Mouse (Mus musculus) intestine, embryonic 14.5 days (tissue): ENCODE measurements around the gene 4930402F06Rik. TPM values are rescaled to one million over a fixed set of nuclear protein-coding genes. Genes with fewer than 3 reads are reported as not detected.

Experiments
- ATAC-seq: fragments of 200-750 bp; cut with Nextera tagmentation; replicated peaks from 2 replicates; pipeline ENCODE4 v1.8.0; 2017; ENCODE audit warnings: low read depth, moderate number of reproducible peaks, moderate TSS enrichment, moderate library complexity; ENCODE audit not compliant: low FRiP score, low TSS enrichment
- DNase-seq: peaks from one replicate; pipeline ENCODE4 v3.0.0-alpha.2; 2018; ENCODE audit warnings: low spot score
- H3K27ac ChIP-seq: fragments of 300-500 bp; sonication (generic); 2 replicates; pipeline ENCODE4 v1.5.1; 2014; ENCODE audit warnings: low read depth, mild to moderate bottlenecking, control low read depth
- H3K27me3 ChIP-seq: fragments of 300-500 bp; sonication (generic); replicated peaks from 2 replicates; pipeline ENCODE4 v1.6.1; 2014; ENCODE audit warnings: low read length, control low read depth; ENCODE audit not compliant: control insufficient read depth, insufficient read depth
- H3K36me3 ChIP-seq: fragments of 300-500 bp; sonication (generic); 2 replicates; pipeline ENCODE4 v1.6.1; 2014; ENCODE audit warnings: low read length, control low read depth; ENCODE audit not compliant: control insufficient read depth, insufficient read depth
- H3K4me1 ChIP-seq: fragments of 300-500 bp; sonication (generic); replicated peaks from 2 replicates; pipeline ENCODE4 v1.6.1; 2014; ENCODE audit warnings: low read length, control low read depth, mixed read lengths; ENCODE audit not compliant: control insufficient read depth, insufficient read depth
- H3K4me2 ChIP-seq: fragments of 300-500 bp; sonication (generic); 2 replicates; pipeline ENCODE4 v1.6.1; 2014; ENCODE audit warnings: low read length
- H3K4me3 ChIP-seq: fragments of 300-500 bp; sonication (generic); 2 replicates; pipeline ENCODE4 v1.5.1; 2014; ENCODE audit warnings: low read depth, low read length, control low read depth, mixed read lengths
- H3K9ac ChIP-seq: fragments of 300-500 bp; sonication (generic); 2 replicates; pipeline ENCODE4 v1.6.1; 2014; ENCODE audit warnings: mild to moderate bottlenecking, low read length
- H3K9me3 ChIP-seq: fragments of 300-500 bp; sonication (generic); 2 replicates; pipeline ENCODE4 v1.6.1; 2016; ENCODE audit warnings: low read length, control low read depth; ENCODE audit not compliant: control insufficient read depth
- WGBS: fragments of 180-500 bp; shearing (Covaris S2); extraction: QIAGEN DNeasy Blood & Tissue Kit; methylation state at CpG from one replicate; pipeline ENCODE4 v1.1.7; 2014; 5-methylcytosine and 5-hydroxymethylcytosine counted together
- polyA plus RNA-seq: library from polyadenylated mRNA; unstranded; fragments of >200 nt; fragmentation: Nextera tagmentation; extraction: Ambion mirVana; gene quantifications from 2 replicates; pipeline ENCODE4 v1.2.1, GENCODE M21; 2014

4930402F06Rik gene
- polyA plus RNA-seq, 1 experiment from 2014 or later, result not detected

GRCm38 (mm10) chr2:35440480-35440879, 43.5 kb upstream of the 4930402F06Rik start:
- Histone ChIP-seq H3K36me3 (no peaks in the 10 kb centered on the region), H3K4me2 (no peak overlapping the region), H3K4me1 (peaks cover 28% of the 10 kb centered on the region), H3K27ac (no peak overlapping the region), H3K4me3 (no peak overlapping the region), H3K27me3 (no peaks in the 10 kb centered on the region), H3K9ac (no peak overlapping the region), H3K9me3 (no peaks in the 10 kb centered on the region)
- ATAC-seq (no peak), DNase-seq (no peak)
- 85% methylated on average over 3 of the region's 3 CpGs for WGBS

- DNase-seq, result no peak
- H3K4me2 ChIP-seq, result no peak overlapping the region
- no peaks in the 10 kb centered on the region for H3K27me3 ChIP-seq
- no peak for ATAC-seq
- no peaks in the 10 kb centered on the region for H3K36me3 ChIP-seq
- H3K9me3 ChIP-seq, result no peaks in the 10 kb centered on the region
- WGBS, result 95% methylated on average over 2 of the region's 2 CpGs
- H3K4me1 ChIP-seq, result peaks cover 25% of the 10 kb centered on the region; the same call in 1 of the 2 replicates
- no peak overlapping the region for H3K9ac ChIP-seq
- H3K27ac ChIP-seq, result no peak overlapping the region
- H3K4me3 ChIP-seq, result no peak overlapping the region
These were observed 40.8 kb upstream of the 4930402F06Rik start for GRCm38 (mm10) chr2:35437796-35438195.

GRCm38 (mm10) chr2:35434576-35435123, 37.7 kb upstream of the 4930402F06Rik start:
- no peaks in the 10 kb centered on the region for H3K36me3 ChIP-seq
- no peak overlapping the region for H3K4me2 ChIP-seq
- WGBS, result 62% methylated on average over 6 of the region's 6 CpGs
- ATAC-seq (no peak), DNase-seq (no peak)
- no peak overlapping the region for H3K27ac ChIP-seq
- H3K9ac ChIP-seq, result no peak overlapping the region
- H3K9me3 ChIP-seq, result no peaks in the 10 kb centered on the region
- H3K4me1 ChIP-seq, result peaks cover 27% of the 10 kb centered on the region
- H3K4me3 ChIP-seq, result no peak overlapping the region
- H3K27me3 ChIP-seq, result no peaks in the 10 kb centered on the region

- no peaks in the 10 kb centered on the region for H3K27me3 ChIP-seq
- no peak overlapping the region for H3K4me3 ChIP-seq
- H3K9me3 ChIP-seq, result no peaks in the 10 kb centered on the region
- H3K9ac ChIP-seq, result no peak overlapping the region
- H3K4me2 ChIP-seq, result no peak overlapping the region
- ATAC-seq (no peak), DNase-seq (no peak)
- 52% methylated on average over 4 of the region's 4 CpGs for WGBS
- no peak overlapping the region for H3K27ac ChIP-seq
- H3K36me3 ChIP-seq, result no peaks in the 10 kb centered on the region
- H3K4me1 ChIP-seq, result peaks cover 27% of the 10 kb centered on the region
These were observed 36.5 kb upstream of the 4930402F06Rik start for GRCm38 (mm10) chr2:35433428-35433827.

GRCm38 (mm10) chr2:35432472-35432871, 35.5 kb upstream of the 4930402F06Rik start:
- no peak overlapping the region for H3K9ac ChIP-seq
- peaks cover 27% of the 10 kb centered on the region for H3K4me1 ChIP-seq
- 17% methylated on average over 7 of the region's 7 CpGs for WGBS

GRCm38 (mm10) chr2:35432011-35432410, 35.0 kb upstream of the 4930402F06Rik start:
- no peak for DNase-seq
- H3K9ac ChIP-seq, result no peak overlapping the region
- 12% methylated on average over 7 of the region's 7 CpGs for WGBS
- H3K27ac ChIP-seq, result peak overlapping the region; percentile 62
- H3K36me3 ChIP-seq, result no peaks in the 10 kb centered on the region
- ATAC-seq, result peak; percentile 51; the same call in 1 of the 2 replicates
- H3K4me1 ChIP-seq, result peaks cover 27% of the 10 kb centered on the region
- no peak overlapping the region for H3K4me3 ChIP-seq
- no peaks in the 10 kb centered on the region for H3K9me3 ChIP-seq
- peak overlapping the region; percentile 27 for H3K4me2 ChIP-seq
- H3K27me3 ChIP-seq, result no peaks in the 10 kb centered on the region

More at GRCm38 (mm10) chr2:35432472-35432871, 35.5 kb upstream of the 4930402F06Rik start:
- no peak for DNase-seq
- Histone ChIP-seq H3K27ac (peak overlapping the region; percentile 62), H3K27me3 (no peaks in the 10 kb centered on the region), H3K4me3 (no peak overlapping the region), H3K9me3 (no peaks in the 10 kb centered on the region), H3K36me3 (no peaks in the 10 kb centered on the region), H3K4me2 (peak overlapping the region; percentile 27)
- ATAC-seq, result peak; percentile 40; the same call in 1 of the 2 replicates

- no peaks in the 10 kb centered on the region for H3K9me3 ChIP-seq
- H3K36me3 ChIP-seq, result no peaks in the 10 kb centered on the region
- peaks cover 27% of the 10 kb centered on the region for H3K4me1 ChIP-seq
- no peaks in the 10 kb centered on the region for H3K27me3 ChIP-seq
- WGBS, result 90% methylated on average over 8 of the region's 8 CpGs
- H3K4me3 ChIP-seq, result no peak overlapping the region
- no peak overlapping the region for H3K4me2 ChIP-seq
- H3K27ac ChIP-seq, result no peak overlapping the region
- ATAC-seq (no peak), DNase-seq (no peak)
- no peak overlapping the region for H3K9ac ChIP-seq
These were observed 33.8 kb upstream of the 4930402F06Rik start for GRCm38 (mm10) chr2:35430806-35431205.

GRCm38 (mm10) chr2:35428615-35429300, 31.8 kb upstream of the 4930402F06Rik start:
- DNase-seq (no peak), ATAC-seq (no peak)
- H3K4me3 ChIP-seq, result no peak overlapping the region
- no peak overlapping the region for H3K27ac ChIP-seq
- WGBS, result 63% methylated on average over 4 of the region's 4 CpGs
- no peaks in the 10 kb centered on the region for H3K36me3 ChIP-seq
- no peaks in the 10 kb centered on the region for H3K9me3 ChIP-seq
- no peak overlapping the region for H3K9ac ChIP-seq
- peaks cover 20% of the 10 kb centered on the region for H3K4me1 ChIP-seq
- no peaks in the 10 kb centered on the region for H3K27me3 ChIP-seq
- H3K4me2 ChIP-seq, result no peak overlapping the region

- Histone ChIP-seq H3K9me3 (no peaks in the 10 kb centered on the region), H3K9ac (no peak overlapping the region), H3K36me3 (no peaks in the 10 kb centered on the region), H3K4me3 (no peak overlapping the region), H3K4me1 (peaks cover 8% of the 10 kb centered on the region), H3K27ac (no peak overlapping the region), H3K4me2 (no peak overlapping the region), H3K27me3 (no peaks in the 10 kb centered on the region)
- ATAC-seq (no peak), DNase-seq (no peak)
- 33% methylated on average over 2 of the region's 2 CpGs for WGBS
These were observed 30.6 kb upstream of the 4930402F06Rik start for GRCm38 (mm10) chr2:35427559-35427958.
